Mouse (Mus musculus): ENCODE data around the gene Zfp687.
A peak's percentile ranks its signal among the peaks of the same experiment; 100 is the strongest.
"Not testable (repeated sequence)": the region's sequence is repeated elsewhere in the genome, so short reads cannot be mapped to it uniquely, and the experiment has no call there.

Zfp687 gene

GRCm38 (mm10) chr3:95015337-95015872, at the start of gene Zfp687:
Gene Zfp687, minus strand, starts transcription at chr3:95015448.
- peak; percentile 100 for DNase-seq

DNA sequence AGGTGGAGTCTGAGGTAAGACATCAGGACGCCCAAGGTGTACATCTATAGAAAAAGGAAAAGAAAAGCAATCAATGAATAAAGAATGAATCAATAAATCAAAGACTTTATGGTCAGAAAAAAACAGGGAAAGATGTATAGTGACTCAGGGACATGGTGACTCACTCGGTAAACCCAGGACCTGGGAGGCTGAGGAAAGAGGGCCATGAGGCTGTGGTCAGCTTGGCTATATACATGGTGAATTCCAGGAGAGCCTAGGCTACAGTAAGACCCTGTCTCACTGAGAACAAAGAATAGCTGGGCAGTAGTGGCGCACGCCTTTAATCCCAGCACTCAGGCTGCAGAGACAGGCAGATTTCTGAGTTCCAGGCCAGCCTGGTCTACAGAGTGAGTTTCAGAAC, 48.5 kb upstream of the Zfp687 start:
- DNase-seq: no peak

DNA sequence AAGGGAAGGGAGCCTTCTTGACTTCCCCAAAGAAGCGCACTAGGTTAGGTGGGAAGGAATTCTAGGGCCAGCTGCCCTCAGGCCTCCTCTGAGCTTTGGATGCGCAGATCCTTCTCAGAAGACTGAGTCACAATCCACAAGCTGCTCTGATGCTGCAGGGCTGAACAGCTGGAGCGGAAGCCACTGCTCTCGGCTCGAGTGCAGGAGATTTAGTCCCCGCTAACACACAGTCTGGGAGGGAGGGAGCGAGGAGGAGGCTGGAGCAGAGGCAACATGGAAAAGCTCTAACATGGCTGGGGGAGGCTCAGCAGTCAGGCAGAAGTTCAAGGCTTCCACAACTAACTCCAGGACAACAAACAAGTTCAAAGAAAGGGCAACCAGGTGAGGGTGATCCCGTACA, 42.8 kb upstream of the Zfp687 start:
- no peak for DNase-seq

DNA sequence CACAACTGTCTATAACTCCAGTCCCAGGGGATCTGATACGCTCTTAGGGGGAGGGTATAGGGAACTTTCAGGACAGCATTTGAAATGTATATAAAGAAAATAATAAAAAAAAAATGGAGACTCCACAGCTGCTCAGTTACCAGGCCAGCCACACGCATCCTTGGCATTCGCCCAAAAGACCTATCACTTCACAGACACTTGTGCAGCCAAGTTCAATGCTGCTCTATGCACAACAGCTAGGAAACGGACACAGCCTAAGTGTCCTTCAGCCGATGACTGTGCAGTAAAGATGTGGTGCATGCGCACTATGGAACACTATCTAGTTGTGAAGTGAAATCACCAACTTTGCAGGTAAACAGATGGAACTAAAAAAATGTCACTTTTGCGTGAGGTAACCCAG, 41.0 kb upstream of the Zfp687 start:
- no peak for DNase-seq

- DNase-seq: no peak
These were observed 39.4 kb upstream of the Zfp687 start for GRCm38 (mm10) chr3:95054481-95055260.

GRCm38 (mm10) chr3:95053701-95054100, 38.5 kb upstream of the Zfp687 start:
- peak; percentile 51 for DNase-seq

GRCm38 (mm10) chr3:95052959-95053358, 37.7 kb upstream of the Zfp687 start:
- peak; percentile 73 for DNase-seq

- DNase-seq: no peak
These were observed 32.7 kb upstream of the Zfp687 start for GRCm38 (mm10) chr3:95047914-95048313.

GRCm38 (mm10) chr3:95046462-95047057, 31.3 kb upstream of the Zfp687 start:
- no peak for DNase-seq

DNA sequence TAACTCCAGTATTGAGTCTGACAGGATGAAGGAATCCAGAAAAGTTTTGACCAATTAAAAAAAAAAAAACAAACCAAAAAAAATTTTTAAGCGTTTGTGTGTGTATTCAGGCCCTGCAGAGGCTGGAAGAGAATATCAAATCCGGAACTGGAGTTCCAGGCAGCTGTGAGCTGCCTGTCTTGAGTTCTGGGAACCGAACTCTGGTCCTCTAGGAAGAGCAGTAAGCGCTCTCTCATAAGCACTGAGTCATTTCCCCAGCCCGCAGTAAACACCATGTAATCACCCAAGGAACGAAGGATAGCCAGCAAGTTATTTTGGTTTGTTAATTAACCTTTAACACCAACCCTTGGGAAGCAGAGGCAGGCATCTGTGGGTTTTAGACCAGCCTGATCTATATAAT, 28.0 kb upstream of the Zfp687 start:
- DNase-seq: no peak

GRCm38 (mm10) chr3:95042838-95043229, 27.6 kb upstream of the Zfp687 start:
- no peak for DNase-seq

- DNase-seq: peak; percentile 99
These were observed 27.1 kb upstream of the Zfp687 start, which contains the start of gene Psmd4 for GRCm38 (mm10) chr3:95042166-95042837. Gene Psmd4, minus strand, starts transcription at chr3:95042614.

DNA sequence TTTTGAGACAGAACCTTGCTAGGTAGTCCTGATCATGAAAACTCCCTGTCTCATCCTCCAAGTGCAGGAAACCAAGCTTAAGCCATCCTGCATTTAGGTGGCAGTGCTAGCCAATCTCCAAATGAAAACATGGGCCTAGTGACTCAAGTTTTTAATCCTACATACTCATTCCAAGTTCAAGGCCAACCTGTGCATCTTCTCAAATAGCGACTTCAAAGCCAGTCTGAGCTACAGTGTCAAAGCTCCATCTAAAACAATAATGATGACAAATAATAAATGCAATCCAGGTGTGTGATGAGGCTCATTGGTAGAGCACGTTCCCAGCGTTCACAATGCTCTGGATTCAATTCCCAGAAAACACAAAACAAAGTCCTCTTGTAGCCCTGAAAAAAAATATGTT, 26.4 kb upstream of the Zfp687 start:
- DNase-seq: no peak

DNA sequence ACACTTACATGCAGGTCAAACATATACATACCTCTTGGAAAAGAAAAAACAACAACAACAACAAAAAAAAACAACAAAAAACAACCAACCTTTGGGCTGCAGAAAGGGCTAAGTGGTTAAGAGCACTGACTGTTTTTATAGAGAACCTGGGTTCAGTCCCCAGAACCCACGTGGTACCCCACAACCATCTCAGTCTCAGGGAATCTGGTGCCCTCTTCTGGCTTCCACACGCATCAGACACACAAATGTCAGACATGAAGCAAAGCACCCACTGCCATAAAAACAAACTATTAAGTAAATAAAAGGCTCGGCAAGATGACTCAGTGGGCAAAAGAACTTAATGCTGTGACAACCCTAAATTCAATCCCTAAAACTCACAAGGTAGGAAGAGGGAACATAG, 14.7 kb upstream of the Zfp687 start:
- no peak for DNase-seq

GRCm38 (mm10) chr3:95029291-95029827, 14.1 kb upstream of the Zfp687 start:
- DNase-seq: not testable (repeated sequence)

DNA sequence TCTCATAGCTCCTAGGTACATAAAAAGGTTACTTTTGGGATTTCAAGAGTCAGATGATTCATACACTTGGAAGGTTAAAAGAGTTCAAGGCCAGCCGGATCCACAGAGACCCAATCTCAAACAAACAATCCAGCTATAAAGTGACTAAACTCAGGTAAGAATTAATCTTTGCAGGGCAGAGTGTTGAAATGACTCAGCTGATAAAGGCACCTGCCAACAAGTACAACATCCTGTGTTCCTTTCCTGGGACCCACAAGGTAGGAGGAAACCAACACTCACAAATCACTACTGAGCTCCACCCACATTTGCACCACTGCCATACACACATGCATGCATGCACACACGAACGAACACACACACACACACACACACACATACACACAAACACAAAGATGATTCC, 13.4 kb upstream of the Zfp687 start:
- DNase-seq: no peak

- no peak for DNase-seq
These were observed 12.5 kb upstream of the Zfp687 start for GRCm38 (mm10) chr3:95027701-95028100.

DNA sequence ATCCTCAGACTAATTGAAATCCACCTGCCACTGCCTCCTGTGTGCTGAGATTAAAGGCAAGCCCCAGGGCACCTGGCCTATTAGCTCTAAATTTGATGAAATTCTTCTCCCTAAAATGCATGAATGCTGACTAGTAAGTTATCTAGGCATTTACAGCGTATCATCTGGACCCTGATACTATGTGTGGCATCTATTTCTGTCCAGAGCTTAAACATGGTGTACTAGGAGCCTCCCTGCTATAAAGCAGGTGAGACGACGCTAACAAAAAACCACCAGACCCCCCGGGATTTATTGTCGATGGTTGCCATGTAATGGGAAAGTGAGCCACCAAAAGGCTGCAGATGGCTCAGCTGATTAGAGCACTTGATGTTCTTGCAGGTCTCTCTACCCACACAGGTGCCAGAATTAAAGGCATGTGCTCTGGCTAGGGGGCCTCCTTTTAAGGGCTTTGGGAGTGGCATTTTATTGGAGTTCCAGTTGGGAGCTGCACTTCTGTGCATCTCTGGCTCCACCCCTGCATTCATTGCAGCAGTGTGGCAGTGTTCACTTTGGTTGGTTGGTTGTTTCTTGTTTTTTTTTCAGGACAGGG, 11.9 kb upstream of the Zfp687 start:
- no peak for DNase-seq

GRCm38 (mm10) chr3:95025202-95025601, 10.0 kb upstream of the Zfp687 start:
- DNase-seq: no peak

GRCm38 (mm10) chr3:95024551-95024950, 9.3 kb upstream of the Zfp687 start:
- no peak for DNase-seq

GRCm38 (mm10) chr3:95020956-95021355, 5.7 kb upstream of the Zfp687 start:
- not testable (repeated sequence) for DNase-seq

GRCm38 (mm10) chr3:95018741-95019140, 3.5 kb upstream of the Zfp687 start:
- DNase-seq: no peak

DNA sequence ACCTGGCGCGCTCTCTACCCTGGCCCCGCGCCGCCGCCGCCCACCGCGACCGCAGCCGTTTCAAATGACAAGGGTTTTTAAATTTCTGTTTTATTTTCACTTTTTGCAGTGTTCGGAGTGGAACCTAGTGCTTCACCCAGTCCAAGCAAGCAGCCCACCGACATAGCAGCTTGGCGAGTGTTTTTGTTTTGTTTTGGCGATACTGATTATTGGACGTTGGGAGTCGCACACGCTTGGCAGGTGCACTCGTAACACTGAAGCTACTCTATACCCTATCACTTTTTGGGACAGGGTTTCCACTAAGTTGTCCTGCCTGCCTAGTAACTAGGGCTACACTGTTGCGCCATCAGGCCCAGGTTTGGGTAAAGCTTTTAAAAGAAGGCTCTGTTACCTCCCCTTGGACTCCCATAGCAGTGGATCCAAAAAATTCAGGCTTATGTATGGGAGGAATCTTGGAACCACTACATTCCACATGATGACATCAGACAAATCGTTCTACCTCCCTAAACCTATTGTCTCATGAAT, 1.3 kb upstream of the Zfp687 start:
- DNase-seq: no peak
